Mouse (Mus musculus) splenic B cell, adult 2 months (primary cell): ENCODE measurements around the gene Pde2a.

Experiments used
- DNase-seq: peaks from one replicate; pipeline ENCODE4 v3.0.0-alpha.2; 2011; ENCODE audit warnings: low read depth, low spot score
- H3K27me3 ChIP-seq: 2 replicates; pipeline ENCODE4 v1.6.1; 2012; ENCODE audit warnings: mild to moderate bottlenecking, low read length, moderate library complexity, mixed read lengths; ENCODE audit not compliant: control insufficient read depth, poor library complexity, insufficient read depth, severe bottlenecking
- H3K36me3 ChIP-seq: 2 replicates; pipeline ENCODE4 v1.6.1; 2012; ENCODE audit warnings: mild to moderate bottlenecking, low read length, moderate library complexity, mixed read lengths; ENCODE audit not compliant: control insufficient read depth, poor library complexity, insufficient read depth, severe bottlenecking

Pde2a gene

DNA sequence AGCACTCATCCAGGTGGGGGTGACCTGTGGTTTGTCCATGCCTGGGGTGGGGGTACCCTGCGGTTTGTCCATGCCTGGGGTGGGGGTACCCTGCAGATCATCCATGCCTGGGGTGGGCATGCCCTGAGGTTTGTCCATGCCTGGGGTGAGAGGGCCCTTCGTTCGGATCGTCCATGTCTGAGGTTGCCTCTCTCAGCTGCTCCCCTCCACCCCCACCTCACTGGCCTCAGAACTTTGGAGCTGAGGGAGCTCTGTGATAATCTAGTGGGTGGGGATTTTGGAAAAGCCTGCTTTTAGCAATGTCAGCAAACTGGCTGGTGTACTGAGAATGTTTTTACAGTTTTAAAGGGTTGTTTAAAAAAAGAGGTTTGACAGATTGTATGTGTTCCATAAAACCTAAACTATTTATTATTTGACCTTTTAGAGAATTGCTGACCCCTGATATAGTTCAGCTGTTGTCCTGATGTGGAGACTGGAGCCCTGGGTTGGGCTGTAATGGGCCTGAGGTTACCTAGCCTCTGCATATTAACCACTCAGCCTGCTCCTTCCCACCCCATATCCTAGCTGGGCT is 29.5 kb upstream of the Pde2a start:
- no peaks in the 10 kb centered on the region for H3K27me3 ChIP-seq
- H3K36me3 ChIP-seq: peaks cover 32% of the 10 kb centered on the region
- DNase-seq: no peak

DNA sequence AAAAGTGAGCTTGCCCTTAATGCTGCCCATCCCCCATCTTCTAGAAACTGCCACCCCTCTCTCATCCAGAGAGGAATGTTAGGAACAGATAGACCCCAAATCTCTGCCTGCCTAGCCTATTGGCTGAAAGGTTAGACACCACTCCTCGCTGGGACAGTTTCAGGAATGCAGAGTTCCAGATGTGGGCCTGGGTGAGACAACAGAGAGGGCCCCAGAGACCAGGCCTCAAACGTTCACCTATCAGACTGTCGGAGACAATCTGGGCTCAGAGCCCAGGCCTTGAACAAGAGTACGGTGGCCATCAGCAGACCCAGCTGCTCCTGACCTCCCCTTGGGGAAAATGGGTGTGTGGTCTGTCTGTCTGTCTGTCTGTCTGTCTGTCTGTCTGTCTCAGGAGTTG is 28.5 kb upstream of the Pde2a start:
- H3K36me3 ChIP-seq: peaks cover 35% of the 10 kb centered on the region
- H3K27me3 ChIP-seq: no peaks in the 10 kb centered on the region
- no peak for DNase-seq

DNA sequence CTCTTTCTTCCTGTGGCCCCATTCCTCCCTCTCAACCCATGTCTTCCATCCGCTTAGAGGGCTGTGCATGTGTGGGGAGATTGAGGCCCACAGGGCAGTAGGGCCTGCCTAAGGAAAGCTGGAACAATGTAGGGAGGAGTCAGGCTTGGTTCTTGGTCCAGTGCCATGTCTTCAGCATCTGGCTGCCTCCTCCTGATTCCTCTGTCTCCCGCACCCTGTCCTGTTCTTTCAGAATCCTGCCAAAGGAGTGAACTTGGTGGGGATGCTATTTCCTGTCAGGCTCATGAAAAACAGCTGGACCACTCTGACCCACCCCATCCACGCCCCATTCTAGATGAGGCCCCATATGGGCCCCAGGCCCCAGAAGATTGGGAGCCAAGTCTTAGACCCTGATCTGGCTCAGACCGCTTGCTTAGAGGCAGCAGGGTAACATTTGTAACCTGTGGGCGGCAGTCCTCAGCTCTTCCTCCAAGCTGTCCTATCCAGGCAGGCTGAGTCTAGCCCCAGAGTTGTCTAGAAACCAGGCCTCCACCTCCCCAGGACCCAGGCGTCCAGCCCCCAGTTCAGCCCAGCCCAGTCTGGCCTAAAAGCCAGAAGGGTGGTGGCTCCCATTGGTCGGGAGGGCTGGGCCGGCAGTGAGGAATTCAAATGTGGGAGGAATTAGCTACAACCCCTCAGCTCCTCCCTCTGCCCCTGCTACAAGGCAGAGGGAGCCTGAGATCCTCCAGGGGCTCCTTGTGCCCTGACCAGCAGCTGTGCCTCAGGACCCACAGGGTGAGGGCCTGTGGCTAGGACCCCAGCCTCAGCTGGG is 27.6 kb upstream of the Pde2a start:
- Histone ChIP-seq H3K36me3 (peaks cover 43% of the 10 kb centered on the region), H3K27me3 (no peaks in the 10 kb centered on the region)
- no peak for DNase-seq

DNA sequence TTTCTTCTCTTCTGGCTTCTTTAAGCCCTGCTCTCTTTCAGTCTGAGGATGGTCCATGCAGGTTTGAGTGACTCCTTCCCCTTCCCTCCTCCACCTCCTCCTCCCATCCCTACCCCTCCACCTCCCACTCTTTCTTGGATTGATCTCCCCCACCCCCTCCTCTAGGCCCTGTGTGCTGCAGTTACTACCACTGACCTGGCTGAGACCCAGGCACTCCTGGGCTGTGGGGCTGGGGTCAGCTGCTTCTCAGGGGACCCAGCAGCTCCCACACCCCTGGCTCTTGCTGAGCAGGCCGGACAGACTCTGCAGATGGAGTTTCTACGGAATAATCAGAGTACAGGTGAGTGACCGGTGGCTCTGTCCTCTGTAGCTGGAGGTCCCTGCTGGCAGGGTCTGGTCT is 26.9 kb upstream of the Pde2a start:
- no peak for DNase-seq
- H3K27me3 ChIP-seq: no peaks in the 10 kb centered on the region
- H3K36me3 ChIP-seq: peaks cover 45% of the 10 kb centered on the region

DNA sequence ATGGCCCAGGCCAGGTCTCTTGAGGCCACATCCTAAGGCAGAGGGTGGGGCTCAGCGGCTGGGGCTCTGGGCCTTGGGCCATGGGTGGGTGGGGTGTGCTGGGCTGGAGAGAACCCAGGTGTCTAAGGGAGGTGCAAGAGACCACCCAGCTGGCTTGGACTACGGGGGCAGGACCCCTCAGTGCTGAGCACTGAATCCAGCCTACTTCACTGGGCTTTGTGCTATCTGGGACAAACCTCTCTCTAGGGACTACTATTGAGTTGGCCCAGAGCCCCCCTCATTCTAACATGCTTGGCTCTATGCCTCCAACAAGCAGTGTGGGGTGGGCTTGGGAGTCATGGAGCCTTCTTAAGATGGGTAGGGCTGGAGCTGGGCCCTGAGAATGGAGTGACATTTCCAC is 26.0 kb upstream of the Pde2a start:
- DNase-seq: no peak
- Histone ChIP-seq H3K36me3 (peaks cover 52% of the 10 kb centered on the region), H3K27me3 (no peaks in the 10 kb centered on the region)

DNA sequence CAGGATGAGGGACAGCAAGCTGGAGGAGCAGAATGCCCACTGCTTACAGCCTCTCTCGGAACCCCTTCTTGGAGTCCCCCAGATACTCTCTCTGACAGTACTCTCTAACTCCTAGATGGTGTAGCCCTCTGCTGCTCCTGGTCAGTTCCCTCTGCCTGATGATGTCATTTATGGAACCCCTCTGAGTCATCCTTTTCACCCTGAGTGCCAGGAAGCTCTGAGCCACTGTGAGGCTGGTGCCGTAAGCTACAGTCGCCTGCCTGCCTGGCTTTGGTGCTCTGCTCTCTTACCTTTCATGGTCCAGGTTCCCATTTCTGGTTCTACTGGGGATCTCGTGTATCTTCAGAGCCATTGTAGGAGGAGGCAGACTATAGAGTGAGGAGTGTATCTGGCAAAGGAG is 24.3 kb upstream of the Pde2a start:
- H3K27me3 ChIP-seq: no peaks in the 10 kb centered on the region

DNA sequence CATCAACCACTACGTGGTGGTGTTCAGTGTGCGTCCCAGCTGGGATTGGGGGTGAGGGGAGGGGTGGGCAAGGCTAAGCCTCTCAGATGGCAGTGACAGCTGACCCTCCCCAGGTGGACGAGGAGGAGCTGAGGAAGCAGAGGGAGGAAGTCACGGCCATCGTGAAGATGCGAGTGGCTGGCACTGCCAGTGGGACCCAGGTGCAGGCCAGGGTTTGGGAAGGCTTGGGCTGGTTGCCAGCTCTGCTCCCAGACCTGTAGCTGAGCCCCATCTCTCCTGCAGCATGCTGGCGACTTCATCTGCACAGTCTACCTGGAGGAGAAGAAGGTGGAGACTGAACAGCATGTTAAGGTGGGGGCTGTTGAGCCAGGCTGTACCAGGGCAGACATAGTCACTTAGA is 20.0 kb upstream of the Pde2a start:
- DNase-seq: no peak
- H3K27me3 ChIP-seq: no peaks in the 10 kb centered on the region
- H3K36me3 ChIP-seq: peaks cover 47% of the 10 kb centered on the region

More for the DNA sequence above, 24.3 kb upstream of the Pde2a start:
- DNase-seq: no peak
- peaks cover 60% of the 10 kb centered on the region for H3K36me3 ChIP-seq

DNA sequence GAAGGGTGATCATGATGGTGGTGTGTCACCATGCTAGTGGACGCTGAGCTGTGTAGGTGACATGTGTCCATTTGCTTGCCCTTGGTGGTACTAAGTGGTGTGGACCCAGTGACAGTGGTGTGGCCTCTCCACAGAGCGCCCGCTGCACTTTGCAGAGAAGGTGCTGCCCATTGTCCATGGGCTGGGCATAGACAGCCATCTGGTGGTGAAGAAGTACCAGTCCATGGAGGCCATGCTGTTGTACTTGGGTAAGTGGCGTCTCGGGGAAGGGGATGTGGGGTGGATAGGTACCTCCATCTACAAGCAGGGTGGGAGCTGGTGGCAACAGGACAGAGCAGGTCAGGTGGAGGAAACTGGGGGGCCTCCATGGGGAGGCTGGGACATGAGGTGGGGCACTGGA is 17.7 kb upstream of the Pde2a start:
- Histone ChIP-seq H3K27me3 (no peaks in the 10 kb centered on the region), H3K36me3 (peaks cover 43% of the 10 kb centered on the region)
- DNase-seq: no peak

DNA sequence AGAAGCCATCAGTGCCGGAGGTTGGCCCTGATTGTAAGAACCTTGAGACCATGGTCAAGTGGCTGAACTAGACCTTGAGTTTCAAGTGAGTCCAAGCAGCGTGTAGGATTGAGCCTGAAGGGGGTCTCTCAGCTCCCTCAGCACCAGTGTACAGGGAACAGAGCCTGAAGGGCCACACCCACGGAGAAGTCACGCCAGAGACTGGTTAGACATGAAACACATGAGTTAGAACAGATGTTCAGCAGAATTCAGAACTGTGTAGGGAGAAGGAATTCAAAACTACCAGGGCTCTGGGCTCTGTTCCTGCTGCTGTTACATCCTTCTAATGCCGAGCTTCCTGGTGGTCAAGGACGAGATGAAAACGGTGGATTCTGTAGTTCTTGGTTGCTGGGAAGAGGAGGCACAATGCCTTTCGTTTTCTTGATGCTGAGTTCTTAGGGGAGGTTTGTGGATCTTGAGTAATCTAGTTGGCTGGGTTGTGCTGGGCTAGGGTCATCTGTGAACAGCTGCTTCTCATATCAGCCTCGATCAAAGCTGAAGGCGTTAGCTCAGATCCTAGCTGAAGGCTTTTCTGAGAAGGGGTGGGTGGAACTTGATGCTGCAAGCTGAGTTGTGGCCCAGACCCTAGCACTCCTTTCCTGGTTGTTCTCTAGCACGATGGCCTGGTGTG is 11.1 kb upstream of the Pde2a start, which contains the start of gene Gm45837:
Gene Gm45837 (plus strand): TSS at position 620 of the 670 bp plus-strand sequence.
- no peak for DNase-seq
- no peaks in the 10 kb centered on the region for H3K27me3 ChIP-seq
- H3K36me3 ChIP-seq: peaks cover 15% of the 10 kb centered on the region

DNA sequence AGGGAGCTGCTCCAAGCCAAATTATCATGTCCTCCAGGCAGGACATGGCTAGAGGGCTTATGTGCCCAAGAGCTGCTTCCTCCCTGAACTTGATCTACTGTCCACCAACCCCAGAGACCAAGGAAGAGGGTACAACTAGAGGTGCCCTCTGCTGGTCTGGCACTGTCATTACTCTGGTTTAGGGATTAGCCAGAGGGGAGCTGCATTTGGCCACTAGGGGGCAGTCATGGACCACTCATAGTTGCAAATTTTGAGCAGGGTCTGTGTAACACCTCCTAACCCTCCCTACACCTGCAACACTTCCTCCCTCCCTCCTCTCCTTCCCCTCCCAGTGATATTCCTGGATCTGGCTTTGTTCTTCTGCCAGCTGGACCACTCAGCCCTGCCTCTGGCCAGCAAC is 8.7 kb upstream of the Pde2a start:
- H3K36me3 ChIP-seq: peaks cover 13% of the 10 kb centered on the region
- no peaks in the 10 kb centered on the region for H3K27me3 ChIP-seq
- DNase-seq: peak; percentile 92

DNA sequence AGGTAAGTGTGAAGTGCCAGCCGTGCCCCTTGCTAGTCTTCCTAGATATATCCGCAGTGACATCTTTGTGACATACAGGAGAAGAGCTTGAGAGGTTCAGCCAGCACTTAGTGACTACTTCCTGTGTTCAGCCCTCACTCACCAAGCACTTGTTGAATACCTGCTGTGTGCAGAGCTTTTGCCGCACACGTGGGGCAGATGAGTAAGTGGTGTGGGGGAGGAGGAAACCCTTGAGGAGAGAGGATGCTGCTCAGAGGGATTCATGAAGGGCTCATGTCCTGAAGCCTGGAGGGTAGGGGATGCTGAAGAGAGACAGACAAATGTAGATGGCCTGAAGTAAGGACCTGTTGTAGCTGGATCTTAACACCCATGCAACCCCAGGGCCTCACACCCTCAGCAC is 7.3 kb upstream of the Pde2a start:
- no peaks in the 10 kb centered on the region for H3K27me3 ChIP-seq
- peaks cover 4% of the 10 kb centered on the region for H3K36me3 ChIP-seq
- DNase-seq: no peak

DNA sequence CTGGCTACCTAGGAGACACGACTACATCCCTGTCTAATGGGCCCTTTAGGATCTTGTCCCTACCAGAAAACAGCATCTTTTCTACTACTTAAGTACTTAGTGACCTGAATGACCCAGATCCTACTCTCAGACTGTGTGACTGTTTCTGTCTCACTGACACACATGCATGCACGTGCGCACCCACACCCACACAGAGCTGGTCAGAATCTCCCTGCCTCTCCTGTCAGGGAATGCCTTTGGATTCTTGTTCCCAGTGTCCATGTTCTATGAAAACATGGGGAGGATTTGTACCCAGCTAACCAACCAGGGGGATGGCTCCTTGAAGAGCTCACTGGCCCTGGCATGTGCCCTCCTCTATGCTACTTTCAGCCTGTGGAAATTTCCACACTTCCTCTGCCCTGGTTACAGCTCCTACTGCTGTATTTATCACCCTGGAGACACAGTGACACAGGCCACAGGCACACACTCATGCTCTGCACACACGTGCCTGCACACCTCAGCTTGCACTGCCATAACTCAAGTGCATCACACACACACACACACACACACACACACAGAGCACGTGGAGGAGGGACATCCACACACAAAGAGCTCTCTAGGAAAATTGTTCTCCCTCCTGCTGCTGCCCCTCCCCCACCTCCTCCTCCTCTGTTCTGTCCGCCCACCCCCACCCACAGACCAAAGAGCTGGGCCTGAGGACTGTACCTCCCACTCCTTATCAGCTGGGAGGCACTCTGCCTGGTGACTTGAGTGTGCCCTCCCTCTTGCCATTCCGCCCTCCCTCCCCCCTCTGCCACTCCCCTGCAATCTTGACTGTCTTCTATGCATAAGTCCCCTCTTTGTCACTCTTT is 6.6 kb upstream of the Pde2a start:
- no peak for DNase-seq
- Histone ChIP-seq H3K36me3 (peaks cover 1% of the 10 kb centered on the region; the same call in 1 of the 2 replicates), H3K27me3 (no peaks in the 10 kb centered on the region)

DNA sequence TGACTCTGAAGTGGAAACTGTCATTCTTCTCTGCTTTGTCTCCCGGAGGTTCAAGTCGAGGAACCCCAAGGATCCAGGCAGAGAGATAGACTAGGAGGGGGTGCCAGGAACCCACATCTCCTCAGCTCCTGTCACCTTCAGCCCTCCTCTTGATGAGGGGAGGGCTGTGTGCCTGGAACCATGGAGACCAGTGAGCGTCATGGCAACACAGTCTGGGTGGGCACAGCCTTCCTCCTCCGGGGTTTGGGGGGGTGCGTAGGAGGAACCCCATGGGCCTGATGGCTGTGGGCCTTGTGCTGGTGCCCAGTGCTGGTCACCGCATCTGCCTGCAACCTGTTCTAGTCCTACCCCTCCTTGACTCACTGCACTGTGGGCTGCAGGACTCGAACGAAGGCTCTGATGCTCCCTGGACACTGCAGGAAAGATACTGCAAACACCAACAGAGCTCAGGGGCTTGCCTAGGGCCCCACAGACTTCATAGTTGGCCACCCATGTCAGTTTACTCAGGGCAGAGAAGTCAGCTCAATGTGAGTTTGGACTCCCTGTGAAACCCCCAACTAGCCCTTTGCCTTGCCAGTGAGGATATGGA is 5.9 kb upstream of the Pde2a start:
- Histone ChIP-seq H3K36me3 (peaks cover 1% of the 10 kb centered on the region; the same call in 1 of the 2 replicates), H3K27me3 (no peaks in the 10 kb centered on the region)
- no peak for DNase-seq

DNA sequence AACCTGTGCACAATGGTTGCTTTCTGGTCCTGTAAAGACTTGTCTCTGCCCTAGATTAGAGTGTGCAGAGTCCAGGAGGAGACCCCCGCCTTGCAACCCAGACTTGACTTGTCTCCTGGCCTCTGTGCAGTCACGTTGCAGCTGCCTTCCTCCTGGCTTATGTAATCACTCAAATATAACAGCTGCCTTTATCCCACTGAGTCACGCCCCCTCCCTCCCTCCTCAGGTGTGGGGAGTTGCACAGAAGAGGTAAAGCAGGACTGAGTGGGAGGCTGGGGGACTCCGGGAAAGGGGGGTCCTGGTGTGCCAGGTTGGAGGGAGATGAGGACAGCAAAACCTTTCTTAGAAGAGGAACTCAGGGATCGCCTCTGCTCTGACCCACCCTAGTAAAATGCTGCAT is 5.1 kb upstream of the Pde2a start:
- DNase-seq: no peak
- Histone ChIP-seq H3K27me3 (no peaks in the 10 kb centered on the region), H3K36me3 (peaks cover 1% of the 10 kb centered on the region; the same call in 1 of the 2 replicates)
